Mouse (Mus musculus): ENCODE measurements around the gene L3mbtl4. TPM values are rescaled to one million over a fixed set of nuclear protein-coding genes. Genes with fewer than 3 reads are reported as not detected.
A peak's percentile ranks its signal among the peaks of the same experiment; 100 is the strongest.

Gene L3mbtl4
- total RNA-seq, 2 experiments from 2014 or later: 0.43 to 0.50 TPM

DNA sequence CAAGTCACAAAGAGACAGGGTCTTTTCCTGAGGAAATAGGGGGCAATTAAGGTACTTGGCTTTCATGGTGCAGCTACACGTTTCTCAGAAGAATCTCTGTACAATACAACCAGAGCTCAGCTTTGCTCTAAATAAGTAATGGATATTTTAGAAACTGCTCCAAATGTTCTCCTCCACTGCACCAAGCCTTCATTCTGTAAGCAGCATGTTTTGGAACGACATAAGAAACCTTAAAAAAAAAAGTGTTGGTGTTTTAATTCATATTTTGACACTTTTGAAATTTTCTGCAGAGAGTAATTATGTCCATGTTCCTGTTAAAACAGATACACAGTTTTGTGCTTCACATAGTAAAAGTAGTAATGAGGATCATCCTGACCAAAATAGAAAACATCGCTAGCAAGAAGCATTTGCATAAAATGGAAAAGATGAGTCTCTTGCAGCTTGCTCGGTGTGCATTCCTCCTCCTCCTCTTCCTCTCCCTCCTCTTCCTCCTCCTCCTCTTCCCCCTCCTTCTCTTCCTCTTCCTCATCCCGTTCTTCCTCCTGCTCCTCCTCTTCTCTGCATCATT lies 369.0 kb downstream of the L3mbtl4 start:
- DNase-seq: no peak

- DNase-seq: no peak
Measured at GRCm38 (mm10) chr17:68666528-68666927, 392.9 kb downstream of the L3mbtl4 start.

GRCm38 (mm10) chr17:68672088-68672504 lies 398.5 kb downstream of the L3mbtl4 start:
- no peak for DNase-seq

GRCm38 (mm10) chr17:68710701-68711100 lies 437.1 kb downstream of the L3mbtl4 start:
- DNase-seq: peak; percentile 2 to 4

- no peak for DNase-seq
Measured at GRCm38 (mm10) chr17:68711350-68711749, 437.8 kb downstream of the L3mbtl4 start.

GRCm38 (mm10) chr17:68748296-68748695 lies 474.7 kb downstream of the L3mbtl4 start:
- no peak for DNase-seq

- no peak for DNase-seq
Measured at GRCm38 (mm10) chr17:68750513-68750912, 476.9 kb downstream of the L3mbtl4 start.

DNA sequence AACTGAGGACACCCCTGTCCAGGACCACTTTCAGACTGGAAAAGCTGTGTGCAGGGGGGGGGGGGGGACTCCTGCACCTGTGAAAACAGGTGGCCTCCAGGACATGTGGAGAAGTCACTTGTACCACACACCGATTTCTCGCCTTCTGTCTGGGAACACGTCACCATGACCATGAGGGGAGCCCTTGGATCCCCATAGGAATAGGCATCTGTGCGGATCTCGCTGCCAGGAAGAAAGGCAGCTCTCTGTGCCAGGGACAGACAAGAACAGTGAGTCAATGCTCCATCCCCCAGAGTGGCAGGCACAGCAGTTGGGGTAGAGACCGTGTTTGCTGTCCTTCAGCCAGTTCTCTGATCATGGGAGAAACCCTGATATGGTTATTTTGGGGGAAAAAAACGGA lies 479.5 kb downstream of the L3mbtl4 start:
- peak; percentile 65 to 70 for DNase-seq

DNA sequence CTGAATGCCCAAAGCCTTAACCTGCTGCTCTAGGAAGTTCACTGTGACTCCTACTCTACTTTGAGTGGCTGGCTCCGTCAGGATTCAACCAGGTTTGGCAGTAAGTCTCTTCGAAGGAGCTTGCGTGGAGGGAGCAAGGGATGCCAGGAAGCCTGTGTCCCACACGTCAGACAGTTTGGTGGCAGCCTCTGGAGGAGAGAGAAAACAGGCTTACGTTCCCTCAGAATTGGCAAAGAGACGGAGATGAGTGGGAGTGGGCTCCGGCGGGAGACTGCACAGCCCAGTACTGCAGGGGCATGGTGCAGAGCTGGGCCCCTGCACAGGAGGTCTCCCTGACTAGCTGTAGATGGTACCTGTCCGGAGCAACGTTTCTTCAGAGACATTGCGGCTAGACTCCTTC lies 481.2 kb downstream of the L3mbtl4 start:
- DNase-seq: no peak

GRCm38 (mm10) chr17:68758428-68758827 lies 484.8 kb downstream of the L3mbtl4 start:
- no peak for DNase-seq

DNA sequence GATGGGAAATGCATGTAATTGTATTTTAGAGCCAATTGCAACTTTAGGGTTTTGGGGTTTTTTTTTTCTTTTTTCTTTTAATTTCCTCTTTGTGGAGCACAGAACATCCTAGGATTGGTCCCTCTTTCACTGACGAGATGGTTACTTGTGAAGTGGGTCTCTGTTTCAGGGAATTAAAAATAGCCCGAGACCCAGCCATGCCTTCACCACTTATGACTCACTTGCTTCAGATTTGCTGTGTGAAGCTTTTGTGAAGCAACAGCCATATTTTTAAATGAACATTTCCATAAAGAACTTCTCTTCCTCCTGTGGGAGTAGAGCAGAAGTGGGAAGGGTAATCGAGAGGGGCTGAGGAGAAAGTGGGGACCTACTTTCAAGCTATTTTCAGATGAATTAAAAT lies 485.3 kb downstream of the L3mbtl4 start:
- no peak for DNase-seq

DNA sequence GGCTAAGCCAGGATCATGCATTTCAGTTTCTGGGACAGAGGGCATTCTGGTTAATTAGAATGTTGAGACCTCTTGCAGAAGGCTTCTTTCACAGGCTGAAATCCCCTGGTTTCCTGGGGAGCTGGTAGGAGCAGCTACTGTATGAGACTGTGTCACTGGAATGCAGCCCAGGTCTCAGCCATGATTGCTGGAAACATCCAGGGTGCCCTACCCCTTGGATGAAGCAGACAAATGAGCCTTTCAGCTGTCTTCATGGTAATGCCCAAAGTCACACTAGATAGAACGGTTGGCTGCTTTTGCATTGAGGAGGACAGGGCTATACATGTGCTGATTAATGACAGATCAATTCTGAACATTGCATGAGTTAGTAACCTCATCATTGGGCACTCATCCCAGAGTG lies 486.4 kb downstream of the L3mbtl4 start:
- DNase-seq: no peak

DNA sequence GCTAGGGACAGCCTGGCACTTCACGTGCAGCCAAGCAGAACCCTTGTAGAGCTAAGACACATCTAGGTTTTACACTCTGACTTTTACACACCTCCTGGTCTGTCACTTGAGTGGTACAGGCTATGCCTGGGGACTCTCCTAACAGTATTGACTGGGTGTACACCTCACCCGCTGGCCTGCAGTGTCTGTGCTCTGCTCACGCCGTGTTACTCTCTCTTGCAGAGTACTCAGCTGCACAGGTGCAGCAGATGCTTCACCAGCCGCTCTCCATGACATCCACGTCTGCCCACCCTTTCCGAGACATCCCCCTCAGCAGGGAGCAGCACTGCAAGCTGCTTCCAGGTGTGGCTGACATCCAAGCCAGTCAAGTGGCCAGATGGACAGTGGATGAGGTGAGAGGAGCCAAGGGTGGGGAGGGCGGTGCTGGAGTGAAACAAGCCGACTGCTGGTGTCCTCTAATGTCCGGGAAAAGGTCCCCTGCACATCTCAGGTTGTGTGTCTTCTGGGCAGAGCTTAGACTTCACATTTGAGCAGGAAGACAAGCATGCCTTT lies 490.8 kb downstream of the L3mbtl4 start:
- DNase-seq: no peak

DNA sequence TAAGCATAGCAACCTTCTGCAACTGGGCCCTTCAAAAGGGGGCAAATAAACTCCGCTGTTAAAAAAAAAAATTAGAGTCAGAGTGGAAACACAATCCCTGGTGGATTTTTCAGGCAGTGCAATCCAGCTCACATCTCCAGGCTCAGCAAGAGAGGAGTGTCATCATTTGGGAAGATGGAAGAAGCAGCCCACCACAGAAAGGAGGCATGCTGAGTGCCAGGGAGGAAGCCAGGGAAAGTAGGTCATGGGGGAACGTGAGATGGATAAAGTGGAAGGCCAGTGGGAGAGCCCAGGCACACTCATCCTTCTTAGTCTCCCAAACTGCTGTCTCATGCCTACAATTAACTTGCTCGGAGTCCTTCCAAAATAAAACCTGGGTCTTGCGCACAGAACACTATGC lies 496.0 kb downstream of the L3mbtl4 start:
- DNase-seq: no peak

- DNase-seq: no peak
Measured at GRCm38 (mm10) chr17:68771046-68771750, 497.6 kb downstream of the L3mbtl4 start.

DNA sequence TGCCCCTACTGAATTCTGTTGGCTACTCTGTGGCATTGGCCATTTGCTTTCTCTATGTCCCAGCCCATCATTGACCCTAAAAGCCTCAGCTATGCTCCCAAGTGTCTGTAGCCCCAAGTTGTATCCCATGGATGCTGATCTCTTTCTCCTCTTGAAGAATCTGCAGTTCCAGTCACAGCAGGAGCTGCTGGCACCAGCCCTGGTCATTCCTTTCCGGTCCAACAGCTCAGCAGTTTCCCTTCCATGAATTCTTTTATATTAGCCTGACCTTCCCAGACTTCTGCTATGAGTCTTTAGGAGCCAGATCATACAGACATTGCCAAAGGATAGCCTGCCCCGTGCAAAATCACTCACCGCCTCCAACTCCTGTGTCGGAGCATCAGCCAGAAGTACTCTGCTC lies 520.1 kb downstream of the L3mbtl4 start:
- DNase-seq: no peak

GRCm38 (mm10) chr17:68826323-68826722 lies 552.7 kb downstream of the L3mbtl4 start, which contains the start of gene Tmem200c:
Gene Tmem200c, plus strand, starts transcription at chr17:68826623.
- DNase-seq: no peak

Measured in layer of hippocampus, postnatal 36 days (tissue).